Mouse (Mus musculus) 3134 (cell line): ENCODE results near the gene Akap2.

Source experiments
- DNase-seq: peaks from one replicate; pipeline ENCODE4 v3.0.0-alpha.2; 2011; ENCODE audit warnings: low spot score; ENCODE audit not compliant: insufficient read length; ENCODE audit errors: extremely low read depth

The Akap2 gene

GRCm38 (mm10) chr4:57783853-57784600 is 66.6 kb downstream of the Akap2 start:
- DNase-seq = peak; percentile 61

GRCm38 (mm10) chr4:57788709-57789108 is 71.3 kb downstream of the Akap2 start:
- DNase-seq = peak; percentile 36

GRCm38 (mm10) chr4:57789118-57789517 is 71.7 kb downstream of the Akap2 start:
- no peak for DNase-seq

GRCm38 (mm10) chr4:57793989-57794388 is 76.5 kb downstream of the Akap2 start:
- DNase-seq = no peak

- no peak for DNase-seq
Observed at GRCm38 (mm10) chr4:57794547-57794946, 77.1 kb downstream of the Akap2 start.

GRCm38 (mm10) chr4:57797548-57798285 is 80.3 kb downstream of the Akap2 start:
- DNase-seq = peak; percentile 44

GRCm38 (mm10) chr4:57798286-57799018 is 81.0 kb downstream of the Akap2 start:
- peak; percentile 94 for DNase-seq

GRCm38 (mm10) chr4:57799297-57799696 is 81.8 kb downstream of the Akap2 start:
- no peak for DNase-seq

GRCm38 (mm10) chr4:57801239-57801638 is 83.8 kb downstream of the Akap2 start:
- DNase-seq = no peak

GRCm38 (mm10) chr4:57801986-57802385 is 84.5 kb downstream of the Akap2 start:
- DNase-seq = no peak

- DNase-seq = no peak
Observed at GRCm38 (mm10) chr4:57802411-57802810, 85.0 kb downstream of the Akap2 start.

- peak; percentile 79 for DNase-seq
Observed at GRCm38 (mm10) chr4:57804902-57805301, 87.4 kb downstream of the Akap2 start.

GRCm38 (mm10) chr4:57809449-57809848 is 92.0 kb downstream of the Akap2 start:
- DNase-seq = no peak

- no peak for DNase-seq
Observed at GRCm38 (mm10) chr4:57812075-57812474, 94.6 kb downstream of the Akap2 start.

GRCm38 (mm10) chr4:57812916-57813575 is 95.6 kb downstream of the Akap2 start:
- DNase-seq = no peak

GRCm38 (mm10) chr4:57813576-57813945 is 96.1 kb downstream of the Akap2 start:
- no peak for DNase-seq

GRCm38 (mm10) chr4:57815355-57815754 is 97.9 kb downstream of the Akap2 start:
- no peak for DNase-seq

GRCm38 (mm10) chr4:57816146-57816545 is 98.7 kb downstream of the Akap2 start:
- DNase-seq = no peak

- no peak for DNase-seq
Observed at GRCm38 (mm10) chr4:57820839-57821374, 103.5 kb downstream of the Akap2 start.

GRCm38 (mm10) chr4:57821556-57822356 is 104.3 kb downstream of the Akap2 start:
- no peak for DNase-seq
